Mouse (Mus musculus): Measurements from ENCODE around the gene Gm16223.

The Gm16223 gene

GRCm38 (mm10) chr5:42212353-42212752 is 144.6 kb downstream of the Gm16223 start:
- DNase-seq (ENCODE audit: low spot score): no peak

GRCm38 (mm10) chr5:42224840-42225239 is 157.1 kb downstream of the Gm16223 start:
- DNase-seq (ENCODE audit: low spot score): no peak

- no peak for DNase-seq (ENCODE audit: low spot score)
Observed at GRCm38 (mm10) chr5:42228631-42229030, 160.9 kb downstream of the Gm16223 start.

GRCm38 (mm10) chr5:42239291-42239690 is 171.5 kb downstream of the Gm16223 start:
- DNase-seq (ENCODE audit: low spot score): no peak

GRCm38 (mm10) chr5:42239806-42240205 is 172.0 kb downstream of the Gm16223 start:
- no peak for DNase-seq (ENCODE audit: low spot score)

- DNase-seq (ENCODE audit: low spot score): no peak
Observed at GRCm38 (mm10) chr5:42250376-42250775, 182.6 kb downstream of the Gm16223 start.

Measured in embryo, embryonic 10.5 days (tissue).